Mouse (Mus musculus): ENCODE measurements around the gene Frat1.

Gene Frat1

DNA sequence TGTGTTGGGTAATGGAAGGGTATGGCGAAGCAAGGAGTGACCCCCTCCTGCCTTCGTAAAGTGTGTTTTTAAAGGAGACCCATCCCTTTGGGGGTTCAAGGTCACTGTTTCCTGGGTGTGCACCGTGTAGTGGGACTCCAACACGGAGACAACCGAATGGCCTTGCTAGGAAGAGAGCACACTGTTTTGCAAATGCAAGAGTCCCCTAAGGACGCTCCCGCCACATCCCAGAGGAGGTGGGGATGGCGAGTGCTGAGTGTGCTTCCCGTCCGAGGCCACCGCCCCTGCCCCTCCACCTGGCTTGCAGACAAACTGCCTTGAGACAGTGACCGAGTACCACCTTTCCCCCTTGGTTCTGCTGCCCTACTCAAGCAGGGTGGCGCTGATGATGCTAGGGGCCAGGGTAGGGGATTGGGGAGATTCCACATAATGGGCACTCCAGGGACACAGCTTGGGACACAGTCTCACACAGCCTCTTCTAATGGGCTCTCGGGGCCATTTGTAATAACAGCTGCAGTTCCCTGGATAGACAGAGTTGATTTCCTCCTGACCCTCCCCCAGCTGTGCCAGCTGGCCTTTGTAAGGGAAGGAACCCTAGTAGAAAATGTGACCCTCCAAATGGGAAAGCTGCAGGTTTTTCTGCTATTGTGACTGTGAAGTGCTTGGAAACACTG is 2.1 kb downstream of the Frat1 start:
- TF ChIP-seq GATA4 (IDR thresholded peaks at IDR 0.05; ENCODE audit: insufficient replicate concordance, low read length), result no peak

DNA sequence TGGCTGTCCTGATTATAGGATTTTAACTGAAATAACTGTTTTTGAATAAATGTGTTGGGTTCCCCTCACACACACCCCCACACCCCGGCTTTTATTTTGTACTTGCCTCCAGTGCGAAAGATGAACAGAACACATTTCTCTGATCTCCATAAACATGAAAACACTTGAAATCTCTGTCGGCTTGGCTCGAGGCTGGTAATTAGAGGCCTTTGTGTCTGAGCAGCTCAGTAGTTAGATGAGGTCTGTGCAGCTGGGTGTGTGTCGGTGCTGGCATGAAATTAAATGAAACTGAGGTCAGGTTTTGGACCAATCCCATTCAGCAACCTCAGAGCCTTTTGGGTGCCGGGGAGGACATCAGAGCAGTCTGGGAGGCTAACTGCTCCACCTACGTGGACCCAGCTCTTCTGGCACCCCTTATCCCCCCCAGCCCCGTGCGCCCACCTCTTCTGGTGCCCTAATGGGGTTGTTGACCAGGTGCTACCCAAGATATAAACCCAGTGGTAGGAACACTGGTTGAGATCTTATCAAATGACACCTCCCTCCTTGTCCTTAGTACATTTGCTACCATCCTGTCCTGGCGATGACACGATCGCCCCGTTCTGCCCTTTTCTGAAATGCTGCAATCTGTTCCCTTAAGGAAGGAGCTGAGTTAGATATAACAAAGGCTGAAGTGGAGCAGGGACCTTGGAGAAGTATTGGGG is 2.9 kb downstream of the Frat1 start:
- TF ChIP-seq GATA4 (IDR thresholded peaks at IDR 0.05; ENCODE audit: insufficient replicate concordance, low read length), result no peak

DNA sequence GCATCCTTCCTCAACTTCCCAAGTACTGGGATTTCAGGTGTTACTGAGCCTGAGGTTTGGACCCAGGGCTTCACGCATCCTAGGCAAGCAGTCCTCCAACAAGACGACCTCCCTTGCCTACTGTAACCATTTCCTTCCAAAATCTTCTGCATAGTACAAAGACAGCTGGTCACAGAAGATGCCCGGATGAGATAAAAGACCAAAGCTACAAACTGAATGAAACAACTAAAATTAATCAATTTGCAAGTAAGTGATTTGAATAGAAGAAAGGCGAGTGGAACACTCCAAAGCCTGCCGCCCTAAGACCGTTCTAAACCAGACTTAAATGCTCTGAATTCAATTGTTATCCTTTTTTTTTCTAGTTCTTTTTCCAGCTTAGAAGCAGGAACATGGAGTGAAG is 5.6 kb downstream of the Frat1 start:
- no peak for TF ChIP-seq GATA4 (IDR thresholded peaks at IDR 0.05; ENCODE audit: insufficient replicate concordance, low read length)

DNA sequence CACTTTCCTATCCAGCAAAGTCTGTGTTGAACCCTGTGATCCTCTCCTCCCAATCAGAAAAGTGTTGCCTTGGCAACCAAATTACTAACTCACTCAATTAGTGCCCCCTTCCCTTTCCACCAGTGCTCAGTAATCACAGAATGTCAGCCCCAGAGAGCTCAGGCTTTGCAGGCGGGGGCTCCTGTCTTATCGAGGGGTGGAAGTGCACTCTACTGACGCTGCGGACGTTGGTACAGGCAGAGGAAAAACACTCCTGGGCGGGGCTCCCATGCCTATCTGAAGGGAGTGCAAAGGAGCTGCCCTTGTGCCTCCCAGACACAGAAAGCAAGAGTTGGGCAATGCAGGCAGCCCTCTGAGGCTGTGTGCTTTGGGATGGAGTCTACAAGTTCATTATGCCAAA is 6.0 kb downstream of the Frat1 start:
- peak; percentile 13; the same call in 1 of the 2 replicates for TF ChIP-seq GATA4 (IDR thresholded peaks at IDR 0.05; ENCODE audit: insufficient replicate concordance, low read length)

DNA sequence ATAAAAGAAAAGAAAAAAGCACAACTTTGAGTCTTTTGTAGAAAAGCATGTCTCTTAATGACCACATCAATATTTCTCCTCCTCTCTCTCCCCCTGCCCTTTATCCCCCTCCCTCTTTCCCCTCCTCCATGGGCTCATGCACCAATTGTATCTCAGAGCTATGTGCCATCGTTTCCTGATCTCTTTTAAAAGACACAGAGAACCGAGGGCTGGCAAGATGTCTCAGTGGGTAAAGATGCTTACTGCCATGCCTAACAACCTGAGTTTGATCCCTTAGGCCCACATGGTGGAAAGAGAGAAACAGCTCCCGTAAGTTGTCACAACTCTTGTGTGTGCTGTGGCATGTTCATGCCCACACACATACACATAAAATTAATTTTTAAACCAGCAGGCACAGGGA is 6.9 kb downstream of the Frat1 start:
- no peak for TF ChIP-seq GATA4 (IDR thresholded peaks at IDR 0.05; ENCODE audit: insufficient replicate concordance, low read length)

DNA sequence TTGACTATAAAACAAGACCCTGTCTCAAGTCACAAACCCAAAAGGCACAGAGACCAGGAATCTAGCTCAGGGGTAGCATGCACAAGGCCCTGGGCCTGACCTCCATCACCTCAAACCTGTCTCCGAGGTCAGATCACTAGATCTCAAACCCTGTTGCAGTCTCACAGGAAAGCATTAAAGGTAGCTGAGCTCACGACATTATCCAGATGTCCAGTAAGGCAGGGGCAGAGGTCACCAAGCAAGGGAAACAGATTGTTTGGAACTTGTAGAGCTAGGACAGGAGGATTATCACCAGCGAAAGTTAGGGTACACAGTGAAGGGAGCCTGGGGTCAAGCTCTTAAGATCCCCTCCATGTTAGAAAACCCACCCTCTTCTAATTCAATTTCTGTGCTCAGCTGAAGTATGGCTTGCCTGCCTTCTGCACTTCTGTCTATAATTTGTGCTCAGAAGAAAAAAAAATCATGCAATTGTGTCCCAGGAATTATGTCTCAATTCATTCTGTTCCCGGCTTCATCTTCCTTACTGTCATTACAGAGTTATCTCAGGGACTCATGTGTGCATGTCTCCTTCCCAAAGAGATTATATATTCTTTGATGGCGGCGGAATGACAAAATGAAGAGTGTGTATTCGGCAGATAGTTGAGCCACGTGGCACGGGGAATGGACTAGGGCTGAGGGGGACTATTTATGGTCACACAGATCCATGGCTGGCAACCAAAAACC is 7.6 kb downstream of the Frat1 start:
- TF ChIP-seq GATA4 (IDR thresholded peaks at IDR 0.05; ENCODE audit: insufficient replicate concordance, low read length), result peak; percentile 58; the same call in 1 of the 2 replicates

DNA sequence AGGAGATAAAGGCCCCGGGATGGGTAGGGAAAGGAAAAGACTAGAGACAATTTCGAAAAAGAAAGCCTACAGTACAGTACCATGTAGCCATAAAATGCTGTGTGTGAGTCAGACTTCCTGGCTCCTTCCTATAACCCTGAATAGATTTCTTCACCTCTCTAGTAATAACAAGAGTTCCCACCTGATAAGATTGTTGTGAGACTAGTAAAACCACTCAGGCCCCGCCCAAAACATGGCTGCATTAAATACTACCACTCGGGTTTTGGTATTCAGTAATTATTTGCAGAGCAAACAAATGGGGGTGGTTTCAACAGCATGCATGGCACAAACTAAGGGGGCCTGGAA is 8.1 kb downstream of the Frat1 start:
- no peak for TF ChIP-seq GATA4 (IDR thresholded peaks at IDR 0.05; ENCODE audit: insufficient replicate concordance, low read length)

DNA sequence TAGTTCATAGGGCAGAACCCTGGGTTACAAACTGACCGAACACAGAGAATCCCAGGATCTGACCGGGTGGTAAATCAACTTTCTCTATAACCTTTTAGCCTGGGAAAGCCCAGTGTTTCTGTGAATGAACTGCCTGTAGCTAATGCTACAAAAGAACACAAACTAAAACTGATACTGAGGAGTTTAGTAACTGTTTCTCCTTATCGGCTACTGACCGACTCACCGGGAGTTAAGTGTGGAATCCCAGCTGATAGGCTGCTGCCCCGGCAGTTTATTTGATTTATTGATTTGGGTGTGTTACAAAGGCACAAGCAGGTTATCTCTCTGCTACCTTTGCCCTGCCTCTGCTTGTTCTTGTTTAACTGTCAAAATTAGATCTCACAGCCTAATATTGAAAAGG is 9.0 kb downstream of the Frat1 start:
- peak; percentile 96 for TF ChIP-seq GATA4 (IDR thresholded peaks at IDR 0.05; ENCODE audit: insufficient replicate concordance, low read length)

DNA sequence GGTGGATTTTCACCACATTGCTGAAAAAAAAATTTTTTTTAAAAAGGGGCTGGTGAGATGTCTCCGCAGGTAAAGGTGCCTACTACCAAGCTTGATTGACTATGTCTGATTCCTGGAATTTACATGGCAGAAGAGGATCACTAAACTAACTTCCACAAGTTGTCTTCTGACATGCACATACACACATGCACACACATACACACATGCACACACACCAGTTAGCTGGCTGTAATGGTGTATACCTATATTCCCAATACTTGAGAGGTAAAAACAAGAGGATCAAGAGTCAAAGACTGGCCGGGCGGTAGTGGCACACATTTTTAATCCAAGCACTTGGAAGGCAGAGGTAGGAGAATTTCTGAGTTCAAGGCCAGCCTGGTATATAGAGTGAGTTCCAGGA is 9.9 kb downstream of the Frat1 start:
- no peak for TF ChIP-seq GATA4 (IDR thresholded peaks at IDR 0.05; ENCODE audit: insufficient replicate concordance, low read length)

DNA sequence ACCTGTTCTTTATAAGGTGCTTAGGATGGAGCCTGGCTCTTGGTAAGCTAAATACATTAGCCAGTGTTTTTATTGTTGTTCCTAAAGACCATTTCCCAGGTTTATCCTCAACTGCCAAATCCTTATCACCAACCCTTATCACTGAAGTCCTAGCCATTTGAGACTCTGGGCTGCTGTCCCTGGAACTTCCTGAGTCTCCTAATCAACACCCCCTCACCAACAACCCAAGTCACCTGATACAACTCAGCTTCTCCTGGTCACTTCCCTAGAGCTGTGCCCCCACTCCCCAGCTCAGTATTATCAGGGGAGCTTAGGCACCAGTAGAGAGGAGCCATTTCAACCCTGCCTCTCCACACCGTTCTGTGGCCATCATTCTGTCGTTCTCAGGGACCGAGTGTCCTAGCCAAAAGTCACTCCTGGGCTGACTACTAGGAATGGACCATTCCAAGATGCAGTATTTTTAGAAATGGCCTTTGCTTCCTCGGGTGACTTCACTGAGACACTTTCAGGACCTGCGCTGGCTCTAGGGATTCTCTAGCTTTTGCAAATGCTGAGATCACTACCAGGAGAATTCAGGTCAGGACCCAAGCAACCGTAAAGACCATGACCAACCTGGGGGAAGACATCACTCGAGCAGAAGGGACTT is 11.5 kb downstream of the Frat1 start:
- no peak for TF ChIP-seq GATA4 (IDR thresholded peaks at IDR 0.05; ENCODE audit: insufficient replicate concordance, low read length)

DNA sequence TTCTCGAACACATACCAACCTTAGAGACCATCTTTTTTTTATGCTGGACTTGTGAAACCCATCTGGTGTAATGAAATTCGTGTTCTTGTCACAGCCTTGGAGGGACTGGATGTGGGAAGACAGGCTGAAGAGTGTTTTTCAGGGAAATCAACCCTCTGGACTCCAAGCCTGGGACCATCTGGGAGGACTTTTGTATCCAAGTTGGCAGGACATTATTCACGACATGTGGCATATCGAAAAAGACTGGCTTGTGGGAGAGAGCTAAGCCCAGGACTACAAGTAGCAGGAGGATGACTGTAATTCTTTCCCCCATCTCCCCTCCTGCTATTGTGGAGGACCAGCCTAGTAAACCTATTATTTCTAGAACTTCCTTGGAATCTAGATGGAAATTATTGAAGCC is 12.4 kb downstream of the Frat1 start:
- no peak for TF ChIP-seq GATA4 (IDR thresholded peaks at IDR 0.05; ENCODE audit: insufficient replicate concordance, low read length)

DNA sequence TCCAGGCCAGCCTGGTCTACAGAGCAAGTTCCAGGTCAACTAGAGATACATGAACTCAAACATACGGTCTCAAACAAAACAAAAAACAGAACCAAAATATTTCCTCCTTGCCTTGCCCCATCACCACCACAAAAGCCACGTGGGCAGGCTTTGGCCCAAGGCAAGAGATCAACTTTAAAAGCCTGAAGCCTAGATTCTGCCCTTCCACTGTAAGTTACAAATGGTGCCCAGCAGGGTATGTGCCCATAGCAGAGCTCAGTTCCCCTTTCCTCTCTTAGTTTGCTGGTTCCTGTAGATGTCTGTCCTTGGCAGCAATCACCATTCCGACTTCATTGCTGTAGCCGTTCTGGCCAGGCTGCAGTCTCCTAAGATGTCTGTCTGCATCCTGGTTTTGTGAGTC is 12.9 kb downstream of the Frat1 start:
- no peak for TF ChIP-seq GATA4 (IDR thresholded peaks at IDR 0.05; ENCODE audit: insufficient replicate concordance, low read length)

DNA sequence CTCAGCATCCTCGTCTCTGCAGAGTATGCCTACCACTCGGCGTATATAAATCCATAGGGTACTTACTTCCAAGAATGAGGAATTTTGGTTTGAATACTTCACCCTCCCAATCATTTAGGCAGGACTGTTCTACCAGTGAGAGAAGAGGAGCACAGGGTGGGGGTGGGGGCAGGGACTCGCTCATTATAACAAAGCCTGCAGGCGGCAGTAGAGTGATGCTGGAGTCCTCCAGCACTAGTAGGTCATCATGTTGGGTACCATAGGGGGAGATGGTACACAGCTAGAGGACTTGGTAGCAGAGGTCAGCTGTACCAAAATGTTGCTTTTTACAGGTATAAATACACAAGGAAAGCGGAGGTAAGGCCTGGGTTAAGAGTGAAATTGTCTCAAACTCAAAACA is 14.6 kb downstream of the Frat1 start:
- TF ChIP-seq GATA4 (IDR thresholded peaks at IDR 0.05; ENCODE audit: insufficient replicate concordance, low read length), result no peak

DNA sequence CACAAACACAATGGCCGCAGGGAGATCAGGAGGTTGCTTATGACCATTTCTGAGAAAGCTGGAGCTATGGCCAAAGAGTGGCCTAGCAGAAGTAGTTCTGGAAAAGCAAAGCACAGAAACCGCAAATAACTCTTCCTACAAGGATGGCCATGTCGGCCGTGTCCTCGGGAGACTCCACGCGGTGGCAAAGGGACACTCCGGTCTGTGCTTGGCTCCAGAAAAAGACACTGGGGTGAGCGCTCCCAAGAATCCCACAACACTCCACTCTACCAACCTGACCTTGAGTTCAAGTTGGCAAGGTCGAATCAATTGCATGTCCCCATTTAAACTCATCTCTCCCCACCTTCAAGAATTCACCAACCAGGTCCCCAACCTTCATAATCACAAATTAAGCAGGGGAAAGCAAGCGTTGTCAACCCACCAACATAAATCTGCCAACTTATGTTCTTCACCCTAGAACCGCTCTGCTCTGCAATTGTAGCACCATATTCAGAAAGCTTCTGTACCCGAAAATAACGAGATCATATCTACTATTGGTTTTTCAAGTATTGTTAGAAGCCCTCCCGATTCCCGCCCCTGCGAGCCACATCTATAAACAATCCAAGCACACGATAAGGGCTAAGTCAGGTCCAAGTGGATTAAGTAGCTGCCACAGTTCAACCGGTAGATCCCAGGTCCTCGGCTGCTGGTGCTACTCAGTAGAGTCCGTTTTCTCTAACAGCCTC is 16.8 kb downstream of the Frat1 start:
- TF ChIP-seq GATA4 (IDR thresholded peaks at IDR 0.05; ENCODE audit: insufficient replicate concordance, low read length), result no peak

DNA sequence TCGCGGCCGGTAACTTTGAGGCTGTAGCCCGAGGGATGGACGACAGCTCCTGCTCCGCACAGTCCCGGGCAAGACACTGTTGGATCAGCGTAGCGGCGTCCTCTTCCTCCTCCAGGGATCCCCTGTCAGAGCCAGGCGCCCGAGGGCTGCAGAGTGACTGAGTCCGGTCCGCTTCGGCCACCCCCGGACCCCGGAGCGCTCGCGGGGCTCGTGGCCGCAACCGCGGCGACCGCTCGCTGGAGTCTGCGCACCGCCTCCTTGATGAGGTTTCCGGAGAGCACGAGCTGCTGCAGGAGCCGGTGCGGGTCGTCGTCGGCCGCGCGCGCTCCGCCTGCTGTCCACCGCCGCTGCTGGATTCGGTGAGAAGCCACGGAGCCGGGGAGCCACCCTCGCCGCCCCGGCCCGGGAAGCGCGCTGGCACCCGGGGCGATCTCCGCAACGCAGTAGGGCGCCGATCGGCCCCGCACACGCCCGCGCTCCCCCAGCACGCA is 17.4 kb downstream of the Frat1 start:
- TF ChIP-seq GATA4 (IDR thresholded peaks at IDR 0.05; ENCODE audit: insufficient replicate concordance, low read length), result no peak

Measured in liver, adult (tissue).